Mouse (Mus musculus) ovary, postnatal 36 days (tissue): Measurements from ENCODE around the gene Chga.

ENCODE experiments used
- DNase-seq: peaks from one replicate; pipeline ENCODE4 v3.0.0; 2022; ENCODE audit warnings: low spot score, mixed read lengths

Chga gene

DNA sequence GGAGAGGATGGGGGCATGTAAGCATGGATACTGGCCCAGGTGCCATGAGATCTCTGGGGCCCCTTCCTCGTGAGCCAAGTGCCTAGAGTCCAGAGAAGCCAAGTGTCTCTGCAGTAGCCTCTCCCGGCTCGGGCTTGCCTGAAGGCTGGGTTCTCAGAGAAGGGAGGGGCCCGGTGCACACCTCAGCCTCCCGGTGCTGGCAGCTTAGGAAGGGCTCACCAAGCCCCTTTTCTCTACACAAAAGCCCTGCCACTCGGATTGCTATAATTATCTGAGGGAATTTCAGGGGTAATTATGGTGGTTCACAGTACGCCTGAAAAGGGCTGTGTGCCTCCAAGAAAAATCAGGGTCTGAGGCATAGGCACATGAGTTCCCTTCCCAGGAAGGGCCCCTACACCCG lies 47.1 kb downstream of the Chga start:
- DNase-seq: no peak

DNA sequence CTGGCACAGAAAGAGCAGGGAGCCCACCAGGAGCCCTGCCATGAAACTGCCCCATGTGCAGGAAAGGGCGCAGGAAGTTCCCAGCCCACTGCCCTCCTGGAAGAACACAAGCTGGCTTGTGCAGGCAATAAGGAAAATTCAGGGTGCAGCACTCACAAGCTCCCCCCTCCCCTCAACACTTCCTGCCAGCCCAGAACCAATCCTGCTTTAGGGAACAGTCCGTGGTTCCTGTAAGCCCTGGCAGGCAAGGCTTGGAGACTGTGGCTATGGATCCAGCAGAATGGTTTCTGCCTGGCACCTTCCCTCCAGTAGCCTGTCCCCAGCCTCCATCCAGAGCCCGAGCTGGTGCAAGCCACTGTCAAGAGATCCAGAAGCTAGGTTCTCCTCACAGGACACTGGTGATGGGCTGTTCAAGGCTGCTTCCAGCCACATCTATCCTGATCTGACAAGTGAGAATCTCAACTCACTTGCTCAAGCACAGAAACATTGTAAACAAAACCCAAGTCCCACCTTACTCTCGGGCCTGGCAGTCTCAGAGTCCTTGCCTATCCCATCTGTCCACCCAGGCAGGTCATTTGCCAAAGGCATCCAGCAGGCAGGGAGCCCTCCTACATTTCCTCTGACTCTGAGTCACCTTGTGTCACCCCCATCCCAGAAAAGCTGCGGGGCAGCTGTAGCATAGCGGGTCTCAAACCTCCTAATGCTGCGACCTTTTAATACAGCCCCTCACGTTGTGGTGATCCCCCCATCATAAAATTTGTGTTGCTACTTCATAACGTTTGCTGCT lies 47.7 kb downstream of the Chga start:
- no peak for DNase-seq

DNA sequence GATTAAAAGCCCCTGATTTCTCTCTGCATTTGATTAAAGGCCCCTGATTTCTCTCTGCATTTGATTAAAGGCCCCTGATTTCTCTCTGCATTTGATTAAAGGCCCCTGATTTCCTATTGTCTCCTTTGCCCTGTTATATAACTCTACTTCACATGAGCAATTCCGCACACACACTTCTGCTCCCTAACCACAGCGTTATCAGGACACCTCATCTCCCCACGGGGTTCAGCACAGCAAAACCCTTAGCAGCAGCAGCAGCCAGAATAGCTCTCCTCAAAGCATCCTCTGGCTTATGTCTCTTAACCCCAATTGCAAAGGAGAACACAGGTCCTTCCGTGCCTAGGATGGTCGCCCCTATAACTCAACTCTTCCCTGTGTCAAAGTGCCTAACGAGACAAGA lies 50.8 kb downstream of the Chga start:
- DNase-seq: no peak

DNA sequence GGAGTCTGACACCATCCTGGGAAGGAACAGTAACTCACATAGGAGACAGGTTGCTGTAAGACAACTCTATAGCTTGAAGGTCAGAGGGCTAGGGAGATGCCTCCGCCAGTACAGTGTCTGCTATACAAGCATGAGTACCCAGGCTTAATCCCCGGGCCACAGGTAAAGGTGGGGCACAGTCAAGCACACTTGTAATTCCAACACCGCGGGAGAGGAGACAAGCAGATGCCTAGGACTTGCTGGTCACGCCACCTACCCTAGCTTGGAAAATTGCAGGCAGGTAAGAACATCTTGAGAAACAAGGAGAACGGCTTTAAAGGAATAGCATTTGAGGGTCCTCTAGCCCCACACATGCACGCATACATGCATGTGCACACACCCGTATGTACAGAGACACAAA lies 52.3 kb downstream of the Chga start:
- no peak for DNase-seq

DNA sequence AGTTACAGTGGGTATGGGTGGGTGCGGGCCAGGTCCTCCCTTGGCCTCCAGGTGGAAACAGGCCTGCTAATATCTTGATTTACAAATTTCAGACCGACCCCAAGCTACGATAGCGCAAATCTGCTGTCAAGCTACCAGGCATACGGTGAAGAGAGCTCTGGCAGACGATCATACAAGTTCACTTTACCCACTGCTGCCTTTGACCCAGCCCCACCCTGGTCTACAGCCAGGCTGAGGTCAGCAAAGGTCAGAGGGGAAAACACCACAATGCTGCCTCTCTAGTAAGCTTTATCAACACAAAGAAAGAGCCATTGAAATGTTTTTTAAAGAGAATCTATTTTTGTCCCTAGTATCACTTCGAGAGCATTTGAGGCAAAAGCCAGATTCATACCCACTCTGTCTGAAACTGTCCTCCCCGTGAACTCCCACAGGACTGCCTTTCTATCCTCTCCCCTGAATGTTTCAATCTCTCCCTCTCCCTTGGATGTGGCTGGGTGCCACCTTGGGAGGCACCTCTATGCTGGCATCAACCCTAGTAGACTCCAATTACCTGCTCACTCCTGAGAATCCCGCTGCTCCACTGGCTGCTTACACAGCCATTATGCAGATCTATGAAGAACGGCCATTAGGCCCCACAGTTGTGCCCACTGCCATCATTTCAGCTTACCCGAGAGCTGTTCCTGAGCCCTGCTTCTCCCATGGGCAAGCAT lies 53.2 kb downstream of the Chga start:
- DNase-seq: no peak

DNA sequence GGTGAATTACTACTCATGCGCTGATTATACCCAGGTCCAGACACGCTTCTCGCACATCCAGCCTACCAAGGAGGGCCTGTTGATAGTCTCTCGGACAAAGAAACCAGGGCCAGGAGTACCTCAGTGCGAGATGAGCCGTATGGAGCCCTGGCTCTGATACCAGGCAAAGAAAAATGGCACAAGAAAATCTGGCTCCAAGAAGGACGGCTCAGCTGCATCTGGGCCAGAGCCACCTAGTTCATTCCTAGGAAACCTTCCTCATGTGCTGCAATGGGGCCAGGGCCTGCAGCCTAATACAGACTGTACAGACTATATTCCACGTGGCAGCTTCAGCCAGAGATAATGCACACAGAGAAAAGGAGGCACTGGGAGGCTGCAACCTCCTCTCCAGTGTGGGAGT lies 56.2 kb downstream of the Chga start:
- DNase-seq: no peak

DNA sequence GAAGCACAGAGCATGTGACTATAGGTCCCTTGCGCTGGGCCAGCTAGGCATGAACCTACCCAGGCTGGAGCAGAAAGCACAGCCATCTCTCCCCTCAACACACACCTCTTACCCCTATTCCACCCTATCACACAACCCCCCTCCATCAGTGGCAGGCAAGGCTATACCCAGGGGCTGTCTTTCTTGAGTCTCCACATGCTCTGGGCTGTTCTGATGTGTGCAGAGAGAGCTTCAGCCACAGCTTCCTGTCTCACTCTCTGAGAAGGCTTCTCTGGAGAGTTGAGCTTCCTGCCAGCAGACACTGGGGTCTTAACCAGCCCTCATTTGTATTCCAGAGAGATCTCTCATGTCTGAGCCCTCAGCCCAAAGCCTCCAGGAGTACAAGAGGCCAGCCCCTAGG lies 57.7 kb downstream of the Chga start:
- DNase-seq: no peak

DNA sequence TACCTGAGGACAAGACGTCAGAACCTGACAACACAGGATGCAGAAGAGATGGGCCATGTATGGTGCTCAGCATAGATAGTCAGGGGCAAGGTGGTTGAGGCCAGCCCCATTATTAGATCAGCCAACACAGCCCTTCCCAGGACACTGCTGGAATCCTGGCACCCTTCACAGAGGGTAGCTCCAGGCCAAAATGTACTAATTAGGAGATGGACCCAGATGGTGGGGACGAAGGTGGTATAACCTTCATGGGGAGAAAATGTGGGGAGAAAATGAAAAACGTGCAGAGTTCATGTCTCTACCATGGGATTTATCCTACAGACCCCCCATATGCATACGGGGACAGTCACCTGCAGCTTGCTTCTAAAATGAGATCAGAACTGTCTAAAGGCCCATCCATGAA lies 58.6 kb downstream of the Chga start:
- DNase-seq: no peak
